Mouse (Mus musculus) adrenal gland, postnatal 0 days (tissue): ENCODE results near the gene Tpbpb. TPM values are rescaled to one million over a fixed set of nuclear protein-coding genes. Genes with fewer than 3 reads are reported as not detected.

ENCODE experiments used
- polyA plus RNA-seq: library from polyadenylated mRNA; unstranded; fragments of >200 nt; fragmentation: Nextera tagmentation; extraction: Ambion mirVana; gene quantifications from 2 replicates; pipeline ENCODE4 v1.2.1, GENCODE M21; 2015

Tpbpb gene
- not detected in 2 replicates for polyA plus RNA-seq

DNA sequence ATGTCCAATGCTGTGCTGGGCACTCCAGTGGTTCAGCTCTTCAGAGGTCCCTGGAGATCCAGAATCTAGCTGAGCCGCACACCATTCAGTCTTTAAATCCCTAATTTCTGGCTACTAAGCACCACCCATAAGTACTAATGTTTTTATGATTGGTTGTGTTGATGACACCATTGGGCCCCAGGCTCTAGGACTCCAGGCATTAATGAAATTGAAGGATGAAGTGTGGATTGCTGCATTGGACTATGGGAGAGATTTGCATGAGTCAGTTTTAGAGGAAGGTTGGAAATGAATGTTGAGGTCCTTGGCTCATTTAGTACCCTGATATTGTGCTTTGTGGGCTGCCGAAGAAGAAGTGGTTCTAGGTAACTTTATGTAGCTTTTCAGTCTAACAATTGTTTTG lies at the start of gene Tpbpb:
TSS of gene Tpbpb (minus strand) at position 101 of the 400 bp plus-strand sequence.

GRCm38 (mm10) chr13:60941884-60942283 lies 37.2 kb upstream of the Tpbpb start, which contains the start of gene Tpbpa:
Gene Tpbpa, minus strand, starts transcription at chr13:60941984.

DNA sequence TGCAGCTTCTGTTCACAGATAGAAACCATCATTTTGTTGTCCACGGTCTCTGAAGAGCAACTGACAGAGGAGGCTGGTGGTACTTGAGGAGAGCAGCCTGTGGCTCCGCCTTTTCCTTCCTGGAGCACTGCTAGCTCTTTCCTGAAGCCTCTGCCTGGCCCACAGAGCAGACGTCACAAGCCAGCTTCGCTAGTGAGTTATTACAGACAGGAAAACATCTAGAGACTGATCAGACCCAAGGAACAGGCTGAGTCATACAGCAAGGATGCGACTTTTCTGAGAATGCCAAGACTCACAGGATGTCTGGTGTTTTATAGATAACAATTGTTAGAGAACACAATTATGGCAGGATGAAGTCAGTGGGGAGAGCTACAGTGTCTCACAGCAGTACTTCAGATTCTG lies 31.8 kb upstream of the Tpbpb start, which contains the start of the genes Gm49391 and Ctla2a:
TSS of gene Gm49391 (minus strand) at position 72 of the 402 bp plus-strand sequence.
TSS of gene Ctla2a (minus strand) at position 126 of the 402 bp plus-strand sequence.

DNA sequence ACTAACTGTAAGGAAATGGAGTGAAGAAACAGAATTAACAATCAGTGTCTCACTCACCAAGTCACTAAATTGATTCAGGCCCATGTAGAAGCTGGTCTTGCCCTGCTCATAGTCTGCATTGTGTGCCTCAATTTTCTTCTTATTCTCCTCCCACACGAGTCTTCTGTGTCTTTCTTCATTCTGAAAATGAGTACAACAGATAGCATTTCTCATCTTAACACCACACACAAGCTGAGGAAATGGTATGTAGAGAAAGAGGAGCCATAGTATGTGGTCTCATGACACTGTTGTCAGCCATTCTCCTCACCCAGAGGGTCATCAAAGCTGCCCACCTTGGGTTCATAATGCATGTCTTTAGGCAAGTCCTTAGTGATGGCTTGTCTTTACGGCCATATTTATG lies 30.8 kb upstream of the Tpbpb start, which contains the start of gene Gm49393:
TSS of gene Gm49393 (minus strand) at position 101 of the 400 bp plus-strand sequence.

GRCm38 (mm10) chr13:60897328-60897727 lies 7.4 kb downstream of the Tpbpb start, which contains the start of gene Ctla2b:
Gene Ctla2b, minus strand, starts transcription at chr13:60897447.

GRCm38 (mm10) chr13:60896794-60897193 lies 7.9 kb downstream of the Tpbpb start, which contains the start of gene Gm49392:
Gene Gm49392, minus strand, starts transcription at chr13:60896894.

DNA sequence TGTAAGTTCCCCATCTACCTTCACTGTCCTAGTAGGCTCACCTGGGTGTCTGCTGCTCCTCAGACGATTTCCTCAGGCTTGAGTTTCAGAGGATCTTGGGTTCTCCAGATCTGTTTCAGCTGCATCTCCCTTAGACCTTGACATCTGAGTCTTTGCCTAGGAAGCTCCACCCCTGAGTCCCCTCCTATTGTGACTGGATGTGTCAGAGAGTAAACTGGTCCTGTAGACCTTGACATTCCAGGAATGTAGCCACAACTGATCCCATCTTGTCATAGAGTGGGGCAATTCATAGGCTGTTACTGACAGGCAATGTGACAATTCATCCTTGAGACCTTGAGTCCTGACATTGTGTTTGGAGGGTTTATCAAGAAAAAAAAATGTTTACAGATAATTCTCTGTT lies 40.4 kb downstream of the Tpbpb start, which contains the start of gene 4930486L24Rik:
TSS of gene 4930486L24Rik (minus strand) at position 195 of the 400 bp plus-strand sequence.

Other genes starting within 250 kb of the Tpbpb start
- not detected in 2 replicates for gene BC051665, start 118.5 kb downstream of the Tpbpb start, polyA plus RNA-seq
- gene Ctsll3, start 102.0 kb downstream of the Tpbpb start, polyA plus RNA-seq, result not detected in 2 replicates
- gene 4930486L24Rik, start 40.4 kb downstream of the Tpbpb start, polyA plus RNA-seq, result 18.6 and 26.2 TPM in 2 replicates
- gene Gm49392, start 8.0 kb downstream of the Tpbpb start, polyA plus RNA-seq, result 0.18 and 0.98 TPM in 2 replicates
- 7.7 and 9.6 TPM in 2 replicates for gene Ctla2b, start 7.4 kb downstream of the Tpbpb start, polyA plus RNA-seq
- gene Gm49393, start 30.7 kb upstream of the Tpbpb start, polyA plus RNA-seq, result 1.2 and 4.2 TPM in 2 replicates
- gene Gm49391, start 31.7 kb upstream of the Tpbpb start, polyA plus RNA-seq, result 4.2 and 7.7 TPM in 2 replicates
- gene Ctla2a, start 31.7 kb upstream of the Tpbpb start, polyA plus RNA-seq, result 81.0 and 90.9 TPM in 2 replicates
- not detected in 2 replicates for gene Tpbpa, start 37.1 kb upstream of the Tpbpb start, polyA plus RNA-seq
- gene Ctsj, start 101.1 kb upstream of the Tpbpb start, polyA plus RNA-seq, result 0.17 and 0.19 TPM in 2 replicates
- not detected in 2 replicates for gene Ctsq, start 135.8 kb upstream of the Tpbpb start, polyA plus RNA-seq